Mouse (Mus musculus) CH12.LX (cell line): ENCODE results near the gene Styxl1.

ENCODE experiments used
- BHLHE40 ChIP-seq: IDR thresholded peaks from 2 replicates; pipeline ENCODE4 v1.6.1; 2011; ENCODE audit warnings: mild to moderate bottlenecking, low read depth, low read length, improper control_type of control experiment
- CHD1 ChIP-seq: IDR thresholded peaks from 2 replicates; pipeline ENCODE4 v1.6.1; 2012; ENCODE audit warnings: low read depth, low read length, improper control_type of control experiment, inconsistent platforms
- CTCF ChIP-seq, 2 experiments: IDR thresholded peaks in 1 of 2; conservative IDR thresholded peaks in 1 of 2; 2 replicates each; pipeline ENCODE4 v1.5.1; 2011 to 2012; ENCODE audit warnings: low read depth in 2 of 2, low read length in 2 of 2, improper control_type of control experiment in 1 of 2, inconsistent platforms in 1 of 2, mild to moderate bottlenecking in 1 of 2, moderate library complexity in 1 of 2
- ETS1 ChIP-seq: conservative IDR thresholded peaks from 2 replicates; pipeline ENCODE4 v1.6.1; 2012; ENCODE audit warnings: low read depth, mild to moderate bottlenecking, inconsistent platforms, low read length, improper control_type of control experiment, moderate library complexity
- GABPA ChIP-seq: IDR thresholded peaks from 2 replicates; pipeline ENCODE4 v1.6.1; 2012; ENCODE audit warnings: low read depth, low read length, improper control_type of control experiment, inconsistent platforms; ENCODE audit not compliant: insufficient replicate concordance
- MAX ChIP-seq: IDR thresholded peaks from 2 replicates; pipeline ENCODE4 v1.6.1; 2011; ENCODE audit warnings: low read length, improper control_type of control experiment
- MEF2A ChIP-seq: IDR thresholded peaks from 2 replicates; pipeline ENCODE4 v1.6.1; 2014; ENCODE audit warnings: low read depth, mild to moderate bottlenecking, inconsistent platforms, low read length, improper control_type of control experiment, borderline replicate concordance
- MXI1 ChIP-seq: IDR thresholded peaks from 2 replicates; pipeline ENCODE4 v1.6.1; 2011; ENCODE audit warnings: mild to moderate bottlenecking, low read depth, low read length, improper control_type of control experiment
- POLR2A ChIP-seq: IDR thresholded peaks from 2 replicates; pipeline ENCODE4 v1.6.1; 2011; ENCODE audit warnings: low read depth, mild to moderate bottlenecking, improper control_type of control experiment, low read length
- SIN3A ChIP-seq: IDR thresholded peaks from 2 replicates; pipeline ENCODE4 v1.6.1; 2012; ENCODE audit warnings: low read length, improper control_type of control experiment, inconsistent platforms
- USF2 ChIP-seq: conservative IDR thresholded peaks from 2 replicates; pipeline ENCODE4 v1.6.1; 2011; ENCODE audit warnings: low read depth, low read length, improper control_type of control experiment
- ZC3H11A ChIP-seq: IDR thresholded peaks from 2 replicates; pipeline ENCODE4 v1.6.1; 2012; ENCODE audit warnings: low read depth, mild to moderate bottlenecking, inconsistent platforms, low read length, improper control_type of control experiment

DNA sequence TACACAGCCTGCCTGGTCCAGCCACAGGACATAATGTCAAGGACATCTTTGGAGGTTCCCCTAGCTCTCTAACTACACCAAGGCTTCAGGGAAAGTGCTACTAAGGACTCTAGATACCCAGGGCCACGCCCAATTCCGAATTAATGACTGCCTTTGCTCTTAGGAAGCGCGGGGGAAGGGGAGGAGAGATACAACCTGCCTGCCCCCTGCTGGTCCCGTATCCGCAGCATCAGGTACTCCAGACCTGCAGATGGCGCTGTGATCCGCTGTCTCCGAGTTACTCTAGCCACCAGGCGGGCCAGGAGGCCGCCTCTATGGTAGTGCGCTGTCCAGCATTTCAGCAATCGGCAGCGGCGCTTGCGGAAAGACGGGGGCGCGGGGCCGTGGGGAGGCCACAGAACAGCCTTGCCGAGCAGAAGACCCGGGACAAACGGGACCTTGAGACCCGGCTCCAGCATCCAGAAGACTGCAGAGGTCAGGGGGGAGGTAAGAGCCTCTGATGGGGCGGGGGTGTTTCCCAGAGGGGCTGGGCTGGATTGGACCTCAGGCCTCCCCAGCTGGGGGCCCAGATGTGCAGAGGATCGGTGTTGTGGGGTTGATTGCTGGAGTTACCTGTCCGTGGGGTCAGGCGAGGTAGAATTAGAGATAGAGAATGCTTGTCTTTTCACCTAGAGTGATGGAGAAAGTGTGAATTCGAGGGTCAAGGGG, 28.5 kb upstream of the Styxl1 start, which contains the start of gene Srrm3:
- TF ChIP-seq BHLHE40 (no peak), MEF2A (0 out of 2 replicates have a peak, but pooled peaks have one; percentile 56), USF2 (no peak), CHD1 (no peak), CTCF (conservative IDR thresholded peaks at IDR 0.05 in 1 of 2, IDR thresholded peaks at IDR 0.05 in 1 of 2; ENCODE audit: low read depth in 2 of 2, low read length in 2 of 2) (peak; percentile 60 to 100; a peak in 3 of 4 replicates), GABPA (peak; percentile 93), ETS1 (no peak), ZC3H11A (no peak), MXI1 (peak; percentile 83), SIN3A (peak; percentile 95), POLR2A (no peak), MAX (no peak)
